Mouse (Mus musculus) small intestine, adult 2 months (tissue): ENCODE measurements around the gene Thrb.

Experiments used
- CTCF ChIP-seq: fragments of 200-500 bp; IDR thresholded peaks from 2 replicates; pipeline ENCODE4 v1.5.1; 2012; ENCODE audit warnings: low read depth, mild to moderate bottlenecking, control low read depth, inconsistent platforms, low read length, moderate library complexity, mixed read lengths; ENCODE audit not compliant: insufficient replicate concordance, insufficient read length; ENCODE audit errors: extremely low read depth
- POLR2A ChIP-seq: fragments of 200-500 bp; IDR thresholded peaks from 2 replicates; pipeline ENCODE4 v1.6.1; 2012; ENCODE audit warnings: low read depth, mild to moderate bottlenecking, control low read depth, inconsistent platforms, low read length, moderate library complexity

- TF ChIP-seq CTCF (no peak), POLR2A (no peak)
Measured at GRCm38 (mm10) chr14:17697920-17698632, 38.0 kb downstream of the Thrb start.
